Mouse (Mus musculus) myocyte (in vitro differentiated cells): ENCODE data around the gene Mindy3.

Experiments
- E2F4 ChIP-seq: IDR thresholded peaks from one replicate; pipeline ENCODE4 v1.6.1; 2011; ENCODE audit warnings: mild to moderate bottlenecking, control low read depth, moderate library complexity; ENCODE audit not compliant: insufficient read depth
- POLR2A ChIP-seq: IDR thresholded peaks from one replicate; pipeline ENCODE4 v1.6.1; 2011; ENCODE audit warnings: low read depth, mild to moderate bottlenecking, control low read depth, moderate library complexity; ENCODE audit not compliant: insufficient read length
- USF1 ChIP-seq: IDR thresholded peaks from one replicate; pipeline ENCODE4 v1.6.1; 2011; ENCODE audit warnings: low read depth, mild to moderate bottlenecking, control low read depth, moderate library complexity

GRCm38 (mm10) chr2:12401137-12401536, 18.1 kb downstream of the Mindy3 start:
- TF ChIP-seq POLR2A (no peak), USF1 (no peak), E2F4 (no peak)
